Mouse (Mus musculus): ENCODE measurements at regions not wholly inside any gene's neighbourhood (a gene's known extent, or its start where the extent isn't known, plus 50 kb on each side); places are given as distances from the start of the nearest gene placed in this dataset.

DNA sequence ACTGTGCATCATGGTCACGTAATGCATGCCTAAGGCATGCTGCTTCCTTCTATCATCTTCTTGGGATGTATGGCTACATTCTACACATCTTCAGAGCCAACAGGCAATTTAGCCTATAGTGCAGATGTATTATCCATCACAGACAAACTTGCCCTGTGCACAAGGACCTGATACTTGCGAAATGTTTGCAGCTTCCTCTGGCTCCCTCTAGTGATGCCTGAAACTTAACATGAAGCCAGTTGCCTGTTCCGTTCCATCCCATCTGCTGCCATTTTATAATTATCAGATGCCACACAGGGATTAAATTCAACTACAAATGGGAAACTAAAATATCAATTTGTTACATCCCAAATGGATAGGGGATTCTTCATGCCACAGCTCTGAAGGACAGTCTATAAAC lies 222.5 kb upstream of the Mctp2 start:
- H3K9me3 ChIP-seq (replicated peaks; ENCODE audit: low read length) = no peaks in the 10 kb centered on the region
- ATAC-seq (replicated peaks; ENCODE audit: low FRiP score, low read depth) = no peak
- no peak overlapping the region for H3K9ac ChIP-seq (ENCODE audit: low read depth, low read length)
- WGBS = 89% methylated on average over 3 of the region's 3 CpGs
- H3K27me3 ChIP-seq (ENCODE audit: insufficient read depth, low read length) = no peaks in the 10 kb centered on the region
- H3K36me3 ChIP-seq (ENCODE audit: insufficient read depth, low read length) = no peaks in the 10 kb centered on the region
- peak; percentile 46 for TF ChIP-seq CTCF (IDR thresholded peaks at IDR 0.05; ENCODE audit: low read depth)
- no peak overlapping the region for H3K27ac ChIP-seq
- no peak overlapping the region for H3K4me2 ChIP-seq (ENCODE audit: low read length)
- no peak for DNase-seq (ENCODE audit: low spot score)
- H3K4me1 ChIP-seq (replicated peaks; ENCODE audit: insufficient read depth, low read length) = no peaks in the 10 kb centered on the region
- H3K4me3 ChIP-seq (replicated peaks; ENCODE audit: low read depth, low read length) = no peak overlapping the region

DNA sequence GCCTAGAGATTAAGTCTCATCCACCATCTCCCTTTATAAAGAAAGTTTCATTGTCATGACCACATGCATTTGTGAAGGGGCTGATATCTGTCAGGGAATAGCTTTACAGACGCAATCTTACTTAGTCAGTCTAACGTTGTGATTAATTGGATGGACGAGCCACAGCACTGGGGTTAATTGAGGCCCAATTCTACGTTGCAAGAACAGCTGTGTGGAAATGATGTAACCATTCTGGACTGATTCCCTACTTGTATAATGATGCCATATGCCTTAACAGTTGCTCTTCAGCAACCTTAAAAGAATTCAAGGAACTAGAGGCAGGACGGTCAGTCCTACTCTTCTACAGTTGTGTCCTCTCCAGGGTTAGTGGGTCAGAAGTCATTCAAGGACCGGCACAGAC lies 231.9 kb upstream of the Mctp2 start:
- Histone ChIP-seq H3K9ac (ENCODE audit: low read depth, low read length) (no peak overlapping the region), H3K27ac (no peak overlapping the region), H3K4me1 (replicated peaks; ENCODE audit: insufficient read depth, low read length) (no peaks in the 10 kb centered on the region), H3K27me3 (ENCODE audit: insufficient read depth, low read length) (no peaks in the 10 kb centered on the region), H3K9me3 (replicated peaks; ENCODE audit: low read length) (no peaks in the 10 kb centered on the region), H3K4me3 (replicated peaks; ENCODE audit: low read depth, low read length) (no peak overlapping the region), H3K36me3 (ENCODE audit: insufficient read depth, low read length) (no peaks in the 10 kb centered on the region), H3K4me2 (ENCODE audit: low read length) (no peak overlapping the region)
- ATAC-seq (replicated peaks; ENCODE audit: low FRiP score, low read depth) (no peak), DNase-seq (ENCODE audit: low spot score) (no peak)
- WGBS = 67% methylated on average over 6 of the region's 6 CpGs
- TF ChIP-seq CTCF (IDR thresholded peaks at IDR 0.05; ENCODE audit: low read depth) = no peak

GRCm38 (mm10) chr7:72539915-72540314 lies 233.5 kb upstream of the Mctp2 start:
- H3K4me2 ChIP-seq (ENCODE audit: low read length) = no peak overlapping the region
- H3K27ac ChIP-seq = no peak overlapping the region

DNA sequence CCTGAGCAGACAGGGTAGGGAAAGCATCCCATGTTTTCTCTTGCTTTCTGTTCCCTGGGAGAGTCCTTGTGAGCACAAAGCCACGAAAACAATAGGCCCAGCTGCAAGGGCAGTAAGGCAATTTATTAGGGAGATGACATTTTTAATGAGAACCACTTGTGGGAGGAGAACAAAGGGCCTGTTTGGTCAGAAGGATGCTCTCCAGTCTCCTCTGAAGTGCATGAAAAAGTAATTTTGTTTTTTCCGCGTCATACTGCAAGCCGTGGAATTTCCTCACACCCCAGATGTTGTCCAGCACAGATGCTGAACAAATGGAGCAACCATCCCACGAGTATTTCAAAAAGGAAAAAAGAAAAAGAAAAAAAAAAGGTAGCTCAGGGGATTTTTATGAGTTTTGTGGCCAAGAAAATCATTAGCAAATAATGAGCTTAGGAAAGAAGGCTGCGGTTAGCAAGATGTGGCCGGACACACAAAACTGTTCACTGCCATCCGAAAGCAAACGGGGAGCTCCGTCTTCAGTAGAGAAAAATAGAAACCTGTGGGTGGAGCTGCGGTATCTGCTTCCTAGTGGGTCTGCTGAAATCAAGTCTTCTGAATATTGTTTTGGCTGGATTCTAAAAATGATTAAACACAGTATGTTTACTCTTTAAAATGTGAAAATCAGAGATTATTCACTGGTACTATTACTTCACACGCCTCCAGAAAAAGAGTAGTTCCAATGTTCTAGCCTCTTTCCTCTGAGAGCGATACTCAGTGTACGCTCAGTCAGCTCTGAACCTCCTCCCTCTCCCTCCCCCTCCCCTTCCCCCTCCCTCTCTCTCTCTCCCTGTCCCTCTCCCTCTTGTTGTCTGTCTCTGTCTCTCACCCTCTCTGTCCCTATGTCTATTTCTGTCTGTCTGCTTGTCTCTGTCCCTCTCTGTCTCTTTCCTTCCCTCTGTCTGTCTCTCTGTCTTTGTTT lies 235.4 kb upstream of the Mctp2 start:
- Histone ChIP-seq H3K9ac (ENCODE audit: low read depth, low read length) (0 out of 2 replicates have a peak overlapping the region, but pooled peaks have one; percentile 31), H3K4me2 (ENCODE audit: low read length) (peak overlapping the region; percentile 39)

More at GRCm38 (mm10) chr7:72539915-72540314, 233.5 kb upstream of the Mctp2 start:
- ATAC-seq (replicated peaks; ENCODE audit: low FRiP score, low read depth) (no peak), DNase-seq (ENCODE audit: low spot score) (no peak)
- H3K9me3 ChIP-seq (replicated peaks; ENCODE audit: low read length) = no peaks in the 10 kb centered on the region
- H3K36me3 ChIP-seq (ENCODE audit: insufficient read depth, low read length) = no peaks in the 10 kb centered on the region
- H3K9ac ChIP-seq (ENCODE audit: low read depth, low read length) = no peak overlapping the region
- H3K4me1 ChIP-seq (replicated peaks; ENCODE audit: insufficient read depth, low read length) = no peaks in the 10 kb centered on the region
- H3K4me3 ChIP-seq (replicated peaks; ENCODE audit: low read depth, low read length) = no peak overlapping the region
- H3K27me3 ChIP-seq (ENCODE audit: insufficient read depth, low read length) = no peaks in the 10 kb centered on the region
- no peak for TF ChIP-seq CTCF (IDR thresholded peaks at IDR 0.05; ENCODE audit: low read depth)

DNA sequence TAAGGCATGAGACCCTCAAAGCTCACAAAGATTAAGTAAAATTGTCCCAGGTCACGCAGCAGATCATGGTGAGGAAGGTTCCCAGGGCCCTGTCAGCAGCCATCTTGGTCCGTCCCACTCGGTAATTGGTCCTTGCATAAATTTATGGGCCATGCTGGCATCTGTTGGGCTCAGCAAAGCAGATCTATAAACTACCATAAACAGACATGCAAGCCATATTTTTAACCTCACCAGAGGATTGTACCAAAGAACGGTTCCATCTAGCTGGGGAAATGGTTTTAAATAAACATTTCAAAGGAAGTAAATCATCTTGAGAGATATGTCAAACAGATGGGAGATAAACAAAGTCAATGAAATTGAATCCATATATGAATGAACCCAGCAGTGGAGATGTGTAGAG lies 237.1 kb upstream of the Mctp2 start:
- H3K4me3 ChIP-seq (replicated peaks; ENCODE audit: low read depth, low read length) = no peak overlapping the region
- H3K4me2 ChIP-seq (ENCODE audit: low read length) = no peak overlapping the region
- TF ChIP-seq CTCF (IDR thresholded peaks at IDR 0.05; ENCODE audit: low read depth) = no peak
- no peak overlapping the region for H3K9ac ChIP-seq (ENCODE audit: low read depth, low read length)
- ATAC-seq (replicated peaks; ENCODE audit: low FRiP score, low read depth) (no peak), DNase-seq (ENCODE audit: low spot score) (no peak)
- H3K36me3 ChIP-seq (ENCODE audit: insufficient read depth, low read length) = no peaks in the 10 kb centered on the region
- H3K9me3 ChIP-seq (replicated peaks; ENCODE audit: low read length) = no peaks in the 10 kb centered on the region
- WGBS = 72% methylated on average over 4 of the region's 4 CpGs
- no peaks in the 10 kb centered on the region for H3K27me3 ChIP-seq (ENCODE audit: insufficient read depth, low read length)
- no peak overlapping the region for H3K27ac ChIP-seq
- H3K4me1 ChIP-seq (replicated peaks; ENCODE audit: insufficient read depth, low read length) = no peaks in the 10 kb centered on the region

More for the DNA sequence above, 235.4 kb upstream of the Mctp2 start:
- no peaks in the 10 kb centered on the region for H3K9me3 ChIP-seq (replicated peaks; ENCODE audit: low read length)
- no peak overlapping the region for H3K27ac ChIP-seq
- no peaks in the 10 kb centered on the region for H3K36me3 ChIP-seq (ENCODE audit: insufficient read depth, low read length)
- 21% methylated on average over 14 of the region's 14 CpGs for WGBS
- no peak for ATAC-seq (replicated peaks; ENCODE audit: low FRiP score, low read depth)
- no peak overlapping the region for H3K4me3 ChIP-seq (replicated peaks; ENCODE audit: low read depth, low read length)
- 0 out of 2 replicates have a peak, but pooled peaks have one; percentile 9 for TF ChIP-seq CTCF (IDR thresholded peaks at IDR 0.05; ENCODE audit: low read depth)
- no peaks in the 10 kb centered on the region for H3K27me3 ChIP-seq (ENCODE audit: insufficient read depth, low read length)
- DNase-seq (ENCODE audit: low spot score) = peak; percentile 80
- H3K4me1 ChIP-seq (replicated peaks; ENCODE audit: insufficient read depth, low read length) = no peaks in the 10 kb centered on the region

GRCm38 (mm10) chr7:72543946-72544345 lies 237.5 kb upstream of the Mctp2 start:
- no peaks in the 10 kb centered on the region for H3K36me3 ChIP-seq (ENCODE audit: insufficient read depth, low read length)
- WGBS = 19% methylated on average over 4 of the region's 4 CpGs
- no peak for TF ChIP-seq CTCF (IDR thresholded peaks at IDR 0.05; ENCODE audit: low read depth)
- H3K4me1 ChIP-seq (replicated peaks; ENCODE audit: insufficient read depth, low read length) = no peaks in the 10 kb centered on the region
- H3K27me3 ChIP-seq (ENCODE audit: insufficient read depth, low read length) = no peaks in the 10 kb centered on the region
- ATAC-seq (replicated peaks; ENCODE audit: low FRiP score, low read depth) (no peak; the same call in 1 of the 2 replicates), DNase-seq (ENCODE audit: low spot score) (no peak)
- no peaks in the 10 kb centered on the region for H3K9me3 ChIP-seq (replicated peaks; ENCODE audit: low read length)
- no peak overlapping the region for H3K4me2 ChIP-seq (ENCODE audit: low read length)
- H3K4me3 ChIP-seq (replicated peaks; ENCODE audit: low read depth, low read length) = no peak overlapping the region
- no peak overlapping the region for H3K9ac ChIP-seq (ENCODE audit: low read depth, low read length)
- no peak overlapping the region for H3K27ac ChIP-seq
